Mouse (Mus musculus): ENCODE measurements around the gene Gm37240. TPM values are rescaled to one million over a fixed set of nuclear protein-coding genes. Genes with fewer than 3 reads are reported as not detected.

Gm37240 gene
- polyA plus RNA-seq, 1 experiment from 2014 or later, result 2.2 TPM

DNA sequence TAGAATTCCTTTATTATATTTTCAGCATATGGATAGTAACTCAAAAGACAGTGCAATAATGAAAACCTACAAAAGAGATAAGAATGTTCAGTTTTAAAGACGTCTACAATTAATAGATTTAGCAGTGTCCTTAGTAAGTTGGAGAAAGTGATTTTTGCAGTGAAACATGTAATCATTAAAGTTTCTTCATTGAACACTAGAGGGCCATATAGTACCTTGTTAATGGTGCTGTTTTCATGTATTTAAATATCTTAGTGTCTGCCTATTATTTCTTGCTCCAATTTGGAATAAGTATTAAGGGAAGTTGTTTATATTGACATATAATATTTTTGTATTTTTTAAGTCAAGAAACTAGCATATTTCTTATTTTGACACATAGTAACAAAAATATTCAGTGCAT is 973.0 kb downstream of the Gm37240 start:
- H3K4me3 ChIP-seq (ENCODE audit: low read depth, low read length), result no peak overlapping the region
- ATAC-seq (ENCODE audit: insufficient number of reproducible peaks, low FRiP score, low TSS enrichment, low read depth), result no peak
- no peaks in the 10 kb centered on the region for H3K9me3 ChIP-seq (ENCODE audit: control insufficient read depth, low read length)
- no peak for DNase-seq (ENCODE audit: low spot score)
- no peaks in the 10 kb centered on the region for H3K36me3 ChIP-seq (ENCODE audit: control insufficient read depth, insufficient read depth, low read length)
- no peak overlapping the region for H3K9ac ChIP-seq (ENCODE audit: low read length)
- no peaks in the 10 kb centered on the region for H3K4me1 ChIP-seq (ENCODE audit: control insufficient read depth, insufficient read depth, low read length)
- 60% methylated on average over 1 of the region's 1 CpGs for WGBS
- H3K27ac ChIP-seq (replicated peaks; ENCODE audit: low read depth, low read length), result no peak overlapping the region
- H3K4me2 ChIP-seq (ENCODE audit: low read depth, severe bottlenecking), result no peak overlapping the region
- no peaks in the 10 kb centered on the region for H3K27me3 ChIP-seq (ENCODE audit: control insufficient read depth, insufficient read depth, low read length)

GRCm38 (mm10) chr3:84906528-84906927 is 980.8 kb downstream of the Gm37240 start:
- H3K9me3 ChIP-seq (ENCODE audit: control insufficient read depth, low read length), result no peaks in the 10 kb centered on the region
- no peaks in the 10 kb centered on the region for H3K36me3 ChIP-seq (ENCODE audit: control insufficient read depth, insufficient read depth, low read length)
- H3K4me1 ChIP-seq (ENCODE audit: control insufficient read depth, insufficient read depth, low read length), result no peaks in the 10 kb centered on the region
- no peak overlapping the region for H3K27ac ChIP-seq (replicated peaks; ENCODE audit: low read depth, low read length)
- H3K27me3 ChIP-seq (ENCODE audit: control insufficient read depth, insufficient read depth, low read length), result no peaks in the 10 kb centered on the region
- peak; percentile 47 for DNase-seq (ENCODE audit: low spot score)
- 27% methylated on average over 1 of the region's 1 CpGs for WGBS
- ATAC-seq (ENCODE audit: insufficient number of reproducible peaks, low FRiP score, low TSS enrichment, low read depth), result no peak
- no peak overlapping the region for H3K4me3 ChIP-seq (ENCODE audit: low read depth, low read length)
- H3K9ac ChIP-seq (ENCODE audit: low read length), result no peak overlapping the region
- H3K4me2 ChIP-seq (ENCODE audit: low read depth, severe bottlenecking), result no peak overlapping the region

- H3K4me3 ChIP-seq (ENCODE audit: low read depth, low read length), result no peak overlapping the region
- H3K4me2 ChIP-seq (ENCODE audit: low read depth, severe bottlenecking), result no peak overlapping the region
- no peaks in the 10 kb centered on the region for H3K4me1 ChIP-seq (ENCODE audit: control insufficient read depth, insufficient read depth, low read length)
- H3K36me3 ChIP-seq (ENCODE audit: control insufficient read depth, insufficient read depth, low read length), result no peaks in the 10 kb centered on the region
- H3K9me3 ChIP-seq (ENCODE audit: control insufficient read depth, low read length), result no peaks in the 10 kb centered on the region
- no peak overlapping the region for H3K9ac ChIP-seq (ENCODE audit: low read length)
- ATAC-seq (ENCODE audit: insufficient number of reproducible peaks, low FRiP score, low TSS enrichment, low read depth) (no peak), DNase-seq (ENCODE audit: low spot score) (no peak)
- no peak overlapping the region for H3K27ac ChIP-seq (replicated peaks; ENCODE audit: low read depth, low read length)
- WGBS, result 93% methylated on average over 8 of the region's 8 CpGs
- H3K27me3 ChIP-seq (ENCODE audit: control insufficient read depth, insufficient read depth, low read length), result no peaks in the 10 kb centered on the region
Observed at GRCm38 (mm10) chr3:84897952-84898351, 989.4 kb downstream of the Gm37240 start.

GRCm38 (mm10) chr3:84890983-84891382 is 996.3 kb downstream of the Gm37240 start:
- WGBS, result 93% methylated on average over 5 of the region's 5 CpGs
- ATAC-seq (ENCODE audit: insufficient number of reproducible peaks, low FRiP score, low TSS enrichment, low read depth) (no peak), DNase-seq (ENCODE audit: low spot score) (no peak)
- H3K36me3 ChIP-seq (ENCODE audit: control insufficient read depth, insufficient read depth, low read length), result no peaks in the 10 kb centered on the region
- H3K27ac ChIP-seq (replicated peaks; ENCODE audit: low read depth, low read length), result no peak overlapping the region
- no peak overlapping the region for H3K4me3 ChIP-seq (ENCODE audit: low read depth, low read length)
- H3K9ac ChIP-seq (ENCODE audit: low read length), result no peak overlapping the region
- H3K27me3 ChIP-seq (ENCODE audit: control insufficient read depth, insufficient read depth, low read length), result no peaks in the 10 kb centered on the region
- no peak overlapping the region for H3K4me2 ChIP-seq (ENCODE audit: low read depth, severe bottlenecking)
- H3K4me1 ChIP-seq (ENCODE audit: control insufficient read depth, insufficient read depth, low read length), result no peaks in the 10 kb centered on the region
- no peaks in the 10 kb centered on the region for H3K9me3 ChIP-seq (ENCODE audit: control insufficient read depth, low read length)

DNA sequence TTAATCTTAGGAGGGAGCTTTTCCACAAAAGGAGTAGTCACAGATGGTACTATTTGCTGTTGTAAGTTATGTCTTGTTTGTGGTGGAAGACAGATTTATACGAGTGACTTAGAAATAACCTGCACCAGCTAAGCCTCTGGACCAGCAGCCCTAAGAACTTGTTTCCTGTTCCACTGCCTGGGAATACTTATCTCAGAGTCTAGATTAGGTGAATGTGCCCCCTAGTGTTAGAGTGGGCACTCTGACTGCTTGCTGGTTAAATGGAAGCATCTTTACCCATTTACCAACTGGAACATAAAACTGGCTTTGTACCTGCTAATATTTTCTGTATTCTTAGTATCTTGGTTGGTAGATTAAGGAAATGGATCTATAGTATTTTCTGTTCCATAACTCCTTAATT is 997.7 kb downstream of the Gm37240 start:
- ATAC-seq (ENCODE audit: insufficient number of reproducible peaks, low FRiP score, low TSS enrichment, low read depth), result no peak
- Histone ChIP-seq H3K4me3 (ENCODE audit: low read depth, low read length) (no peak overlapping the region), H3K27ac (replicated peaks; ENCODE audit: low read depth, low read length) (no peak overlapping the region), H3K9ac (ENCODE audit: low read length) (no peak overlapping the region), H3K36me3 (ENCODE audit: control insufficient read depth, insufficient read depth, low read length) (no peaks in the 10 kb centered on the region), H3K4me1 (ENCODE audit: control insufficient read depth, insufficient read depth, low read length) (no peaks in the 10 kb centered on the region), H3K4me2 (ENCODE audit: low read depth, severe bottlenecking) (no peak overlapping the region), H3K9me3 (ENCODE audit: control insufficient read depth, low read length) (no peaks in the 10 kb centered on the region), H3K27me3 (ENCODE audit: control insufficient read depth, insufficient read depth, low read length) (no peaks in the 10 kb centered on the region)
- no peak for DNase-seq (ENCODE audit: low spot score)
- 54% methylated on average over 1 of the region's 1 CpGs for WGBS

DNA sequence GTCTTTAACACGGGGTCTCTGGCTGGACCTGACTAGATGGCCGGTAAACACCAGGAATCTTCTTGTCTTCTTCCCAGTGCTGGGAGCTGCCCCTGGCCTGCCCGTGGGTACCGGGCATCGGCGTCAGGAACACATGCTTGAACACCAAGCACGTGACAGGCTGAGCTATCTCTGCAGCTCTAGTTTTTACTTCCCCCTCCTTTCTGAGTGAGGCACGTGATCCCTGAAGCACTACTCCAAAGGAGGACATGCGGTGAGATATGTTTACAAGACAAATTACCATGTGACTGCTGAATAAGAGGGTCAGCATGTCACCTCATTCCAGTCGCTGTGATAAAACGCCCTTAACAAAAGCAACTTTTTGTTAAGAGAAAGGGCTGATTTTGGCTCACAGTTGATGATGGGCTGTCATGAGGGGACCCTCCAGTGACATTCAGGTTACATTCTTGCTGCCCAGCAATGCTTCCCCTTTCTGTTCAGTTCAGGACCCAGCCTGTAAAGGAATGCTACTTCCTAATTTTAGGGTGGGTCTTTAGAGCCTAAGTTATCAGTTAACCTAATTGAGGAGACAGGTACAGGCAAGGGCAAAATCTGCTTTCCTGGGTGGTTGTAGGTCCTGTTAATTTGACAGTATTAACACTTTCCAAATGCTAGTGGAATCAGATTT is 1003.4 kb downstream of the Gm37240 start:
- Histone ChIP-seq H3K27me3 (ENCODE audit: control insufficient read depth, insufficient read depth, low read length) (no peaks in the 10 kb centered on the region), H3K36me3 (ENCODE audit: control insufficient read depth, insufficient read depth, low read length) (no peaks in the 10 kb centered on the region), H3K9ac (ENCODE audit: low read length) (no peak overlapping the region), H3K4me3 (ENCODE audit: low read depth, low read length) (no peak overlapping the region), H3K4me1 (ENCODE audit: control insufficient read depth, insufficient read depth, low read length) (no peaks in the 10 kb centered on the region), H3K9me3 (ENCODE audit: control insufficient read depth, low read length) (no peaks in the 10 kb centered on the region), H3K27ac (replicated peaks; ENCODE audit: low read depth, low read length) (no peak overlapping the region), H3K4me2 (ENCODE audit: low read depth, severe bottlenecking) (no peak overlapping the region)
- DNase-seq (ENCODE audit: low spot score) (no peak), ATAC-seq (ENCODE audit: insufficient number of reproducible peaks, low FRiP score, low TSS enrichment, low read depth) (no peak)
- WGBS, result 64% methylated on average over 11 of the region's 11 CpGs

DNA sequence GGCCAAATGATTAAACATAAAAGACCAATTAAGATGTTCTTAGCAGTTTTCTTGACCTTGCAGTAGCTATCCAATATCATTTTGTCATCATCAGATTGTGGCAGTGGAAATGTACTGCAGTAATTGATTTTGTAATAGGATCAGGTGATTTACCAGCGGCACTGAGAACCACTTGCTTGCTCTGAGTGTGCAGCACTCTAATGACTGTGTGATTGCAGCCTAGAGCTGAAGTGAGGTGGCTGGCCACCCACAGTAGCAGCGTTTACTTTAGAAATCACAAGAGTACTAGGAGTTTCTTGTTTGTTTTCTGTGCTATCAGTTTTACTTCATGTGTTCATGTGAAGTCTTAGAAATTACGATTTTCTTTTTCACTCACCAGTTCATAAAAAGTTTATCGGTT is 1011.1 kb downstream of the Gm37240 start:
- Histone ChIP-seq H3K27ac (replicated peaks; ENCODE audit: low read depth, low read length) (no peak overlapping the region), H3K4me3 (ENCODE audit: low read depth, low read length) (no peak overlapping the region), H3K9ac (ENCODE audit: low read length) (no peak overlapping the region), H3K4me1 (ENCODE audit: control insufficient read depth, insufficient read depth, low read length) (no peaks in the 10 kb centered on the region), H3K4me2 (ENCODE audit: low read depth, severe bottlenecking) (no peak overlapping the region), H3K9me3 (ENCODE audit: control insufficient read depth, low read length) (no peaks in the 10 kb centered on the region), H3K36me3 (ENCODE audit: control insufficient read depth, insufficient read depth, low read length) (no peaks in the 10 kb centered on the region), H3K27me3 (ENCODE audit: control insufficient read depth, insufficient read depth, low read length) (no peaks in the 10 kb centered on the region)
- ATAC-seq (ENCODE audit: insufficient number of reproducible peaks, low FRiP score, low TSS enrichment, low read depth), result no peak
- WGBS, result 81% methylated on average over 4 of the region's 4 CpGs
- DNase-seq (ENCODE audit: low spot score), result no peak

DNA sequence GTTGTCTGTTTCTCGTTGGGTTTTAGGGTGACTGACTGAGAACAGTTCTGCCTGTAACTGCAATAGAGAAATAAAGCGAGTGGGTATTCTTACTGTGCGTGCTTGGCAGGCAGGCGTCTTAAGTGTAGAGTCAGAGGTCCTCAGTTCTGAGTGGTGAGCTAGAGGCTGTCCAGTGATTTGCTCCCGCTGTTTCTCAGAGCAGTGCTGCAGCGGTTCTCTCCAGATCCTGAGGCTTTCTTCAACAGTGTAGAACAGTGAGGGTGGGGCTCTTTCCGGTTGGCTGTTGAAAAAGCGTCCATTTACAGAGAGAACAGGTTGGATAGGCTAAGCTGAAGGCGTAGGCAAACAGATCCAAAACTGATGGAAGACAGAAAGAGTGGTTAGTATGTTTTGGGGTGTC is 1012.0 kb downstream of the Gm37240 start:
- Histone ChIP-seq H3K4me2 (ENCODE audit: low read depth, severe bottlenecking) (no peak overlapping the region), H3K27ac (replicated peaks; ENCODE audit: low read depth, low read length) (no peak overlapping the region), H3K36me3 (ENCODE audit: control insufficient read depth, insufficient read depth, low read length) (no peaks in the 10 kb centered on the region), H3K27me3 (ENCODE audit: control insufficient read depth, insufficient read depth, low read length) (no peaks in the 10 kb centered on the region), H3K4me1 (ENCODE audit: control insufficient read depth, insufficient read depth, low read length) (no peaks in the 10 kb centered on the region), H3K9ac (ENCODE audit: low read length) (no peak overlapping the region), H3K9me3 (ENCODE audit: control insufficient read depth, low read length) (no peaks in the 10 kb centered on the region), H3K4me3 (ENCODE audit: low read depth, low read length) (no peak overlapping the region)
- DNase-seq (ENCODE audit: low spot score) (no peak), ATAC-seq (ENCODE audit: insufficient number of reproducible peaks, low FRiP score, low TSS enrichment, low read depth) (no peak)
- WGBS, result 86% methylated on average over 9 of the region's 9 CpGs

GRCm38 (mm10) chr3:84870126-84870525 is 1017.2 kb downstream of the Gm37240 start:
- no peak for DNase-seq (ENCODE audit: low spot score)
- Histone ChIP-seq H3K27ac (replicated peaks; ENCODE audit: low read depth, low read length) (no peak overlapping the region), H3K9me3 (ENCODE audit: control insufficient read depth, low read length) (no peaks in the 10 kb centered on the region), H3K9ac (ENCODE audit: low read length) (no peak overlapping the region), H3K27me3 (ENCODE audit: control insufficient read depth, insufficient read depth, low read length) (no peaks in the 10 kb centered on the region), H3K36me3 (ENCODE audit: control insufficient read depth, insufficient read depth, low read length) (no peaks in the 10 kb centered on the region), H3K4me3 (ENCODE audit: low read depth, low read length) (no peak overlapping the region), H3K4me1 (ENCODE audit: control insufficient read depth, insufficient read depth, low read length) (no peaks in the 10 kb centered on the region), H3K4me2 (ENCODE audit: low read depth, severe bottlenecking) (no peak overlapping the region)
- no peak for ATAC-seq (ENCODE audit: insufficient number of reproducible peaks, low FRiP score, low TSS enrichment, low read depth)

Measured in limb, embryonic 11.5 days (tissue).